Mouse (Mus musculus): Measurements from ENCODE around the gene Stx6.

Stx6 gene

GRCm38 (mm10) chr1:155158141-155158969 lies at the start of gene Stx6:
Gene Stx6 (plus strand): TSS chr1:155158715.
- DNase-seq (ENCODE audit: inconsistent age in 2 of 2, low spot score in 1 of 2), result peak; percentile 98 to 99

- no peak for DNase-seq (ENCODE audit: inconsistent age in 2 of 2, low spot score in 1 of 2)
These were observed 48.8 kb upstream of the Stx6 start for GRCm38 (mm10) chr1:155109387-155110350.

- DNase-seq (ENCODE audit: inconsistent age in 2 of 2, low spot score in 1 of 2), result no peak
These were observed 47.0 kb upstream of the Stx6 start for GRCm38 (mm10) chr1:155111491-155111890.

- no peak for DNase-seq (ENCODE audit: inconsistent age in 2 of 2, low spot score in 1 of 2)
These were observed 46.4 kb upstream of the Stx6 start for GRCm38 (mm10) chr1:155112118-155112517.

GRCm38 (mm10) chr1:155112875-155113274 lies 45.6 kb upstream of the Stx6 start:
- DNase-seq (ENCODE audit: inconsistent age in 2 of 2, low spot score in 1 of 2), result no peak

- no peak for DNase-seq (ENCODE audit: inconsistent age in 2 of 2, low spot score in 1 of 2)
These were observed 44.6 kb upstream of the Stx6 start for GRCm38 (mm10) chr1:155113946-155114345.

GRCm38 (mm10) chr1:155119719-155120118 lies 38.8 kb upstream of the Stx6 start:
- DNase-seq (ENCODE audit: inconsistent age in 2 of 2, low spot score in 1 of 2), result no peak

GRCm38 (mm10) chr1:155121977-155122939 lies 36.3 kb upstream of the Stx6 start:
- DNase-seq (ENCODE audit: inconsistent age in 2 of 2, low spot score in 1 of 2), result peak in 1 of 2 experiments; percentile 71

- no peak for DNase-seq (ENCODE audit: inconsistent age in 2 of 2, low spot score in 1 of 2)
These were observed 34.1 kb upstream of the Stx6 start for GRCm38 (mm10) chr1:155124397-155124796.

GRCm38 (mm10) chr1:155126716-155127115 lies 31.8 kb upstream of the Stx6 start:
- peak; percentile 33 to 71 for DNase-seq (ENCODE audit: inconsistent age in 2 of 2, low spot score in 1 of 2)

GRCm38 (mm10) chr1:155127429-155127934 lies 31.0 kb upstream of the Stx6 start:
- DNase-seq (ENCODE audit: inconsistent age in 2 of 2, low spot score in 1 of 2), result no peak

GRCm38 (mm10) chr1:155134866-155135265 lies 23.6 kb upstream of the Stx6 start:
- no peak for DNase-seq (ENCODE audit: inconsistent age in 2 of 2, low spot score in 1 of 2)

GRCm38 (mm10) chr1:155138795-155139194 lies 19.7 kb upstream of the Stx6 start:
- peak; percentile 89 to 94 for DNase-seq (ENCODE audit: inconsistent age in 2 of 2, low spot score in 1 of 2)

- DNase-seq (ENCODE audit: inconsistent age in 2 of 2, low spot score in 1 of 2), result peak; percentile 69 to 90
These were observed 18.4 kb upstream of the Stx6 start for GRCm38 (mm10) chr1:155140076-155140475.

- peak; percentile 28 to 84 for DNase-seq (ENCODE audit: inconsistent age in 2 of 2, low spot score in 1 of 2)
These were observed 12.9 kb upstream of the Stx6 start for GRCm38 (mm10) chr1:155145620-155146019.

GRCm38 (mm10) chr1:155146572-155146980 lies 11.9 kb upstream of the Stx6 start, which contains the start of gene Mr1:
Gene Mr1 (minus strand): TSS chr1:155146814.
- peak; percentile 54 to 87 for DNase-seq (ENCODE audit: inconsistent age in 2 of 2, low spot score in 1 of 2)

- DNase-seq (ENCODE audit: inconsistent age in 2 of 2, low spot score in 1 of 2), result no peak
These were observed 11.3 kb upstream of the Stx6 start for GRCm38 (mm10) chr1:155147228-155147627.

GRCm38 (mm10) chr1:155149403-155149802 lies 9.1 kb upstream of the Stx6 start:
- DNase-seq (ENCODE audit: inconsistent age in 2 of 2, low spot score in 1 of 2), result no peak

- no peak for DNase-seq (ENCODE audit: inconsistent age in 2 of 2, low spot score in 1 of 2)
These were observed 7.7 kb upstream of the Stx6 start for GRCm38 (mm10) chr1:155150821-155151220.

GRCm38 (mm10) chr1:155153906-155154305 lies 4.6 kb upstream of the Stx6 start:
- no peak for DNase-seq (ENCODE audit: inconsistent age in 2 of 2, low spot score in 1 of 2)

Data from adrenal gland, adult (tissue).